Mouse (Mus musculus): ENCODE measurements around the gene Ebna1bp2.

Ebna1bp2 gene

GRCm38 (mm10) chr4:118620279-118620966 is at the start of gene Ebna1bp2, which contains the start of gene Cfap57:
Gene Ebna1bp2 (plus strand): TSS chr4:118620799.
Gene Cfap57 (minus strand): TSS chr4:118620777.
- DNase-seq (ENCODE audit: low read depth, low spot score): peak; percentile 92

GRCm38 (mm10) chr4:118571441-118571840 is 49.2 kb upstream of the Ebna1bp2 start:
- DNase-seq (ENCODE audit: low read depth, low spot score): no peak

- peak; percentile 46 for DNase-seq (ENCODE audit: low read depth, low spot score)
Observed at GRCm38 (mm10) chr4:118576097-118576496, 44.5 kb upstream of the Ebna1bp2 start.

GRCm38 (mm10) chr4:118579313-118579712 is 41.3 kb upstream of the Ebna1bp2 start:
- DNase-seq (ENCODE audit: low read depth, low spot score): no peak

GRCm38 (mm10) chr4:118581508-118581907 is 39.1 kb upstream of the Ebna1bp2 start:
- DNase-seq (ENCODE audit: low read depth, low spot score): no peak

- no peak for DNase-seq (ENCODE audit: low read depth, low spot score)
Observed at GRCm38 (mm10) chr4:118582629-118583028, 38.0 kb upstream of the Ebna1bp2 start.

- DNase-seq (ENCODE audit: low read depth, low spot score): no peak
Observed at GRCm38 (mm10) chr4:118589053-118589732, 31.4 kb upstream of the Ebna1bp2 start.

- DNase-seq (ENCODE audit: low read depth, low spot score): no peak
Observed at GRCm38 (mm10) chr4:118589733-118590130, 30.9 kb upstream of the Ebna1bp2 start.

GRCm38 (mm10) chr4:118604065-118604464 is 16.5 kb upstream of the Ebna1bp2 start:
- DNase-seq (ENCODE audit: low read depth, low spot score): no peak

- DNase-seq (ENCODE audit: low read depth, low spot score): no peak
Observed at GRCm38 (mm10) chr4:118609836-118610235, 10.8 kb upstream of the Ebna1bp2 start.

- DNase-seq (ENCODE audit: low read depth, low spot score): no peak
Observed at GRCm38 (mm10) chr4:118612619-118613018, 8.0 kb upstream of the Ebna1bp2 start.

GRCm38 (mm10) chr4:118615412-118615811 is 5.2 kb upstream of the Ebna1bp2 start:
- DNase-seq (ENCODE audit: low read depth, low spot score): no peak

- no peak for DNase-seq (ENCODE audit: low read depth, low spot score)
Observed at GRCm38 (mm10) chr4:118620967-118621320, 345 bp downstream of the Ebna1bp2 start.

- DNase-seq (ENCODE audit: low read depth, low spot score): no peak
Observed at GRCm38 (mm10) chr4:118621781-118622180, 1.2 kb downstream of the Ebna1bp2 start.

GRCm38 (mm10) chr4:118630261-118630660 is 9.7 kb downstream of the Ebna1bp2 start:
- DNase-seq (ENCODE audit: low read depth, low spot score): no peak

- DNase-seq (ENCODE audit: low read depth, low spot score): no peak
Observed at GRCm38 (mm10) chr4:118642346-118643190, 22.0 kb downstream of the Ebna1bp2 start.

GRCm38 (mm10) chr4:118645234-118645633 is 24.6 kb downstream of the Ebna1bp2 start:
- DNase-seq (ENCODE audit: low read depth, low spot score): peak; percentile 8

GRCm38 (mm10) chr4:118658652-118659051 is 38.1 kb downstream of the Ebna1bp2 start, which contains the start of gene Olfr62:
Gene Olfr62 (plus strand): TSS chr4:118658952.
- no peak for DNase-seq (ENCODE audit: low read depth, low spot score)
